Mouse (Mus musculus) thymus, postnatal 10 days (tissue): ENCODE measurements around the gene Fkbpl.

ENCODE experiments used
- DNase-seq, 2 experiments: peaks; one replicate each; pipeline ENCODE4 v3.0.0; 2021; ENCODE audit warnings: low spot score in 2 of 2

The Fkbpl gene

DNA sequence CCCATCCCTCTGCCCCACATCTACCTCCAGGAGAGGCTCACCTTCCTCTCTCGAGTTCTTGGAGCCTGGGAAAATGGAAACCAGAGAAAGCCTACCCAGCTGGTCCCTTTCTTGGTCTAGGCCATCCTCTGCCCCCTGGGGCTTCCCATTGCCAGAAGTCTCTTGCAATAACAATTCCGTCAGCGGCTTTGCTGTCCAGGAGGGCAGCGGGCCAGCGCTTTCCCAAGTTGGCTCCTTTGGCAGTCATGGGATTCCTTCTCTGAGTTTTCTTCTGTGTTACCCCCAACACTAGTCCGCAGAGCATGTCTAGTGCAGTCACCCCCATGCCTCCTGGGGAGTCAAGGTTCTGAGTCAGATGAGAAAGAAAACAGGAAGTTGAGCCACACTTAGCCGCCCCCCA, 48.3 kb downstream of the Fkbpl start:
- DNase-seq: no peak
